ENCODE assay signal across 9 mouse cellular contexts in genomic region chr7:128356868-128357755, GRCm38 (mm10). TPM values are rescaled to one million over a fixed set of nuclear protein-coding genes. Genes with fewer than 3 reads are reported as not detected.
DNase-seq lines count a peak whose midpoint lies in the region; ATAC-seq and TF ChIP-seq lines count a peak whose summit lies in the region.
"Had no signal": no experiment of that assay in that cellular context is flagged by ENCODE, and none has a peak within 500 bp of the region (broad histone marks: within the 10 kb centered on the region; RNA-seq: fewer than 3 reads in every experiment).

No protein-coding gene starts in this region.

- no peaks in the 10 kb centered on the region for H3K36me3 ChIP-seq in forebrain, postnatal 0 days (ENCODE audit: insufficient read depth)
- H3K36me3 ChIP-seq in forebrain, embryonic 16.5 days (ENCODE audit: control insufficient read depth, insufficient read depth): no peaks in the 10 kb centered on the region
- no peaks in the 10 kb centered on the region for H3K36me3 ChIP-seq in midbrain, postnatal 0 days (ENCODE audit: insufficient read depth, low read length)
- no peaks in the 10 kb centered on the region for H3K36me3 ChIP-seq in midbrain, embryonic 10.5 days
- no peaks in the 10 kb centered on the region for H3K36me3 ChIP-seq in embryonic facial prominence, embryonic 14.5 days (ENCODE audit: control insufficient read depth, insufficient read depth, low read length)
- H3K36me3 ChIP-seq in myocyte (ENCODE audit: control insufficient read depth, insufficient read depth): no peaks in the 10 kb centered on the region
- H3K36me3 ChIP-seq in forebrain, embryonic 12.5 days (replicated peaks): no peaks in the 10 kb centered on the region
- H3K36me3 ChIP-seq: neural tube, embryonic 13.5 days had no signal

- H3K27ac ChIP-seq in forebrain, postnatal 0 days (ENCODE audit: low read depth, low read length): no peak overlapping the region
- no peak overlapping the region for H3K27ac ChIP-seq in forebrain, embryonic 16.5 days (ENCODE audit: low read length)
- no peak overlapping the region for H3K27ac ChIP-seq in midbrain, postnatal 0 days (ENCODE audit: low read depth, low read length)
- no peak overlapping the region for H3K27ac ChIP-seq in midbrain, embryonic 10.5 days (replicated peaks)
- H3K27ac ChIP-seq in embryonic facial prominence, embryonic 14.5 days (replicated peaks; ENCODE audit: low read depth, low read length): no peak overlapping the region
- no peak overlapping the region for H3K27ac ChIP-seq in forebrain, embryonic 12.5 days
- H3K27ac ChIP-seq: neural tube, embryonic 13.5 days had no signal

- H3K4me2 ChIP-seq in forebrain, postnatal 0 days (ENCODE audit: low read depth): no peak overlapping the region
- H3K4me2 ChIP-seq in forebrain, embryonic 16.5 days (ENCODE audit: low read length): no peak overlapping the region
- H3K4me2 ChIP-seq in midbrain, postnatal 0 days (ENCODE audit: low read depth, low read length, poor library complexity, severe bottlenecking): no peak overlapping the region
- H3K4me2 ChIP-seq in embryonic facial prominence, embryonic 14.5 days (ENCODE audit: low read depth, low read length): no peak overlapping the region
- no peak overlapping the region for H3K4me2 ChIP-seq in myocyte (ENCODE audit: low read depth)
- H3K4me2 ChIP-seq in forebrain, embryonic 12.5 days: no peak overlapping the region
- H3K4me2 ChIP-seq: neural tube, embryonic 13.5 days had no signal

- no peak for DNase-seq in forebrain, postnatal 0 days
- DNase-seq in midbrain, postnatal 0 days (ENCODE audit: low spot score): peak; percentile 29
- no peak for DNase-seq in midbrain, embryonic 10.5 days (ENCODE audit: low spot score)
- peak; percentile 18 for DNase-seq in embryonic facial prominence, embryonic 14.5 days (ENCODE audit: low spot score)
- no peak for DNase-seq in urinary bladder, adult 2 months (ENCODE audit: low spot score)

- no peaks in the 10 kb centered on the region for H3K4me1 ChIP-seq in forebrain, postnatal 0 days (ENCODE audit: insufficient read depth)
- no peaks in the 10 kb centered on the region for H3K4me1 ChIP-seq in forebrain, embryonic 16.5 days (replicated peaks; ENCODE audit: control insufficient read depth, insufficient read depth, low read length)
- H3K4me1 ChIP-seq in midbrain, postnatal 0 days (ENCODE audit: insufficient read depth, low read length): no peaks in the 10 kb centered on the region
- no peaks in the 10 kb centered on the region for H3K4me1 ChIP-seq in midbrain, embryonic 10.5 days
- no peaks in the 10 kb centered on the region for H3K4me1 ChIP-seq in embryonic facial prominence, embryonic 14.5 days (ENCODE audit: control insufficient read depth, insufficient read depth, low read length)
- H3K4me1 ChIP-seq in forebrain, embryonic 12.5 days: no peaks in the 10 kb centered on the region
- H3K4me1 ChIP-seq: neural tube, embryonic 13.5 days had no signal

- H3K79me2 ChIP-seq in myocyte (ENCODE audit: control insufficient read depth, insufficient read depth): no peaks in the 10 kb centered on the region

- peak; percentile 54 for TF ChIP-seq CTCF in forebrain, postnatal 0 days (IDR thresholded peaks at IDR 0.05; ENCODE audit: low read depth)
- TF ChIP-seq CTCF in midbrain, postnatal 0 days (IDR thresholded peaks at IDR 0.05): peak; percentile 59

- no peak for TF ChIP-seq POLR2A in myocyte (IDR thresholded peaks at IDR 0.05; ENCODE audit: insufficient read length, low read depth)

- H3K9me3 ChIP-seq in forebrain, postnatal 0 days (ENCODE audit: low read length): no peaks in the 10 kb centered on the region
- H3K9me3 ChIP-seq in forebrain, embryonic 16.5 days (ENCODE audit: control insufficient read depth, low read length): no peaks in the 10 kb centered on the region
- H3K9me3 ChIP-seq in midbrain, postnatal 0 days (ENCODE audit: low read length): no peaks in the 10 kb centered on the region
- H3K9me3 ChIP-seq in midbrain, embryonic 10.5 days (replicated peaks): no peaks in the 10 kb centered on the region
- H3K9me3 ChIP-seq in embryonic facial prominence, embryonic 14.5 days (ENCODE audit: control insufficient read depth, low read length): no peaks in the 10 kb centered on the region
- no peaks in the 10 kb centered on the region for H3K9me3 ChIP-seq in forebrain, embryonic 12.5 days
- H3K9me3 ChIP-seq: neural tube, embryonic 13.5 days had no signal

- H3K27me3 ChIP-seq in forebrain, postnatal 0 days (ENCODE audit: insufficient read depth, low read length): no peaks in the 10 kb centered on the region
- no peaks in the 10 kb centered on the region for H3K27me3 ChIP-seq in forebrain, embryonic 16.5 days (replicated peaks; ENCODE audit: control insufficient read depth, insufficient read depth, low read length)
- H3K27me3 ChIP-seq in midbrain, postnatal 0 days (ENCODE audit: insufficient read depth, low read length): no peaks in the 10 kb centered on the region
- H3K27me3 ChIP-seq in midbrain, embryonic 10.5 days (ENCODE audit: low read depth, poor library complexity, severe bottlenecking): no peaks in the 10 kb centered on the region
- H3K27me3 ChIP-seq in embryonic facial prominence, embryonic 14.5 days (replicated peaks; ENCODE audit: control insufficient read depth, insufficient read depth, low read length): no peaks in the 10 kb centered on the region
- H3K27me3 ChIP-seq in myocyte (ENCODE audit: control insufficient read depth, insufficient read depth, insufficient read length): no peaks in the 10 kb centered on the region
- 0 out of 2 replicates have a peak, but pooled peaks cover 3% of the 10 kb centered on the region for H3K27me3 ChIP-seq in forebrain, embryonic 12.5 days
- H3K27me3 ChIP-seq: neural tube, embryonic 13.5 days had no signal

- no peak overlapping the region for H3ac ChIP-seq in myocyte (ENCODE audit: control insufficient read depth, insufficient read length)

- no peak for ATAC-seq in forebrain, postnatal 0 days
- ATAC-seq in forebrain, embryonic 16.5 days: no peak
- ATAC-seq in midbrain, postnatal 0 days (ENCODE audit: low FRiP score): no peak
- no peak for ATAC-seq in embryonic facial prominence, embryonic 14.5 days (ENCODE audit: low read depth)
- no peak for ATAC-seq in forebrain, embryonic 12.5 days (ENCODE audit: low FRiP score)

- no peak overlapping the region for H3K9ac ChIP-seq in forebrain, postnatal 0 days
- no peak overlapping the region for H3K9ac ChIP-seq in forebrain, embryonic 16.5 days (replicated peaks; ENCODE audit: low read depth, low read length)
- H3K9ac ChIP-seq in midbrain, postnatal 0 days (replicated peaks; ENCODE audit: low read length, poor library complexity, severe bottlenecking): no peak overlapping the region
- no peak overlapping the region for H3K9ac ChIP-seq in embryonic facial prominence, embryonic 14.5 days (ENCODE audit: low read depth, low read length)
- no peak overlapping the region for H3K9ac ChIP-seq in forebrain, embryonic 12.5 days
- H3K9ac ChIP-seq: neural tube, embryonic 13.5 days had no signal

- H3K4me3 ChIP-seq in forebrain, postnatal 0 days (ENCODE audit: low read depth, low read length): no peak overlapping the region
- H3K4me3 ChIP-seq in forebrain, embryonic 16.5 days (replicated peaks; ENCODE audit: low read length): no peak overlapping the region
- H3K4me3 ChIP-seq in midbrain, postnatal 0 days (ENCODE audit: low read depth, low read length): no peak overlapping the region
- no peak overlapping the region for H3K4me3 ChIP-seq in midbrain, embryonic 10.5 days
- no peak overlapping the region for H3K4me3 ChIP-seq in embryonic facial prominence, embryonic 14.5 days (ENCODE audit: low read depth, low read length)
- no peak overlapping the region for H3K4me3 ChIP-seq in myocyte
- no peak overlapping the region for H3K4me3 ChIP-seq in forebrain, embryonic 12.5 days (replicated peaks)
- H3K4me3 ChIP-seq: neural tube, embryonic 13.5 days had no signal

- WGBS in forebrain, postnatal 0 days: 73% methylated on average over 9 of the region's 9 CpGs
- 70% methylated on average over 9 of the region's 9 CpGs for WGBS in forebrain, embryonic 16.5 days
- 72% methylated on average over 9 of the region's 9 CpGs for WGBS in midbrain, postnatal 0 days
- WGBS in midbrain, embryonic 10.5 days: 72% methylated on average over 9 of the region's 9 CpGs
- 62% methylated on average over 9 of the region's 9 CpGs for WGBS in embryonic facial prominence, embryonic 14.5 days
- WGBS in forebrain, embryonic 12.5 days: 73% methylated on average over 9 of the region's 9 CpGs

TF ChIP-seq in myocyte, 11 proteins besides CTCF, POLR2A, EP300 and RAD21:
- no peak for TF ChIP-seq MYOG (IDR thresholded peaks at IDR 0.05; ENCODE audit: control insufficient read depth in 1 of 3, insufficient read depth in 1 of 3, insufficient read length in 2 of 3, low read depth in 2 of 3)
- TF ChIP-seq TCF12 (IDR thresholded peaks at IDR 0.05; ENCODE audit: insufficient read depth, poor library complexity, severe bottlenecking): no peak
- no peak for TF ChIP-seq MYOD1 (IDR thresholded peaks at IDR 0.05; ENCODE audit: control insufficient read depth in 1 of 3, insufficient read length in 2 of 3, low read depth in 2 of 3)
- TF ChIP-seq CEBPB (IDR thresholded peaks at IDR 0.05; ENCODE audit: insufficient read depth, poor library complexity, severe bottlenecking): peak; percentile 42; the same call in 1 of the 2 replicates
- no peak for TF ChIP-seq MAX (IDR thresholded peaks at IDR 0.05; ENCODE audit: low read depth)
- no peak for TF ChIP-seq POLR2AphosphoS2 (IDR thresholded peaks at IDR 0.05; ENCODE audit: insufficient read length, low read depth)
- no peak for TF ChIP-seq TCF3 (IDR thresholded peaks at IDR 0.05; ENCODE audit: insufficient read length, low read depth)

RNA-seq across cellular contexts. Expression of gene BC017158, which starts 59.1 kb away (rescaled TPM):
- total RNA-seq in forebrain, postnatal 0 days (2014; rRNA removed): 18.3 and 18.5 TPM in 2 replicates
- 10.6 and 14.4 TPM in 2 replicates for polyA plus RNA-seq in forebrain, postnatal 0 days (2015; fragmentation: Nextera tagmentation; extraction: Ambion mirVana)
- polyA plus RNA-seq in forebrain, embryonic 16.5 days (2015; fragmentation: Nextera tagmentation; extraction: Ambion mirVana): 12.5 and 16.4 TPM in 2 replicates
- 27.7 and 28.0 TPM in 2 replicates for total RNA-seq in midbrain, postnatal 0 days (2014; rRNA removed)
- polyA plus RNA-seq in midbrain, postnatal 0 days (2015; fragmentation: Nextera tagmentation; extraction: Ambion mirVana): 17.9 and 18.3 TPM in 2 replicates
- polyA plus RNA-seq in midbrain, embryonic 10.5 days (2016; fragmentation: Nextera tagmentation; extraction: Ambion mirVana): 24.6 and 26.3 TPM in 2 replicates
- polyA plus RNA-seq in embryonic facial prominence, embryonic 14.5 days (2014; fragmentation: Nextera tagmentation; extraction: Ambion mirVana): 23.6 and 26.1 TPM in 2 replicates
- 10.9 TPM for polyA plus RNA-seq in myocyte (2012; fragmentation: generic; extraction: Trizol)
- polyA plus RNA-seq in forebrain, embryonic 12.5 days (2016; fragmentation: Nextera tagmentation; extraction: Ambion mirVana): 17.3 and 19.1 TPM in 2 replicates
- 36.3 and 39.5 TPM in 2 replicates for polyA plus RNA-seq in urinary bladder, adult 2 months (2012; rRNA removed)

Comparison
In these comparisons a context has a peak if more than half of its experiments do, and no peak if none do; other contexts are left out.
1. DNase-seq: peak in midbrain, postnatal 0 days (single experiment) and embryonic facial prominence, embryonic 14.5 days (single experiment); none in forebrain, postnatal 0 days (single experiment), midbrain, embryonic 10.5 days (single experiment) and urinary bladder, adult 2 months (single experiment).